Mouse (Mus musculus) embryonic facial prominence, embryonic 10.5 days (tissue): ENCODE measurements at regions not wholly inside any gene's neighbourhood (a gene's known extent, or its start where the extent isn't known, plus 50 kb on each side); places are given as distances from the start of the nearest gene placed in this dataset.
A peak's percentile ranks its signal among the peaks of the same experiment; 100 is the strongest.
"Not testable (repeated sequence)": the region's sequence is repeated elsewhere in the genome, so short reads cannot be mapped to it uniquely, and the experiment has no call there.

ENCODE experiments used
- DNase-seq: peaks from one replicate; pipeline ENCODE4 v3.0.0-alpha.2; 2017; ENCODE audit warnings: low spot score
- H3K27ac ChIP-seq: fragments of 300-500 bp; sonication (generic); replicated peaks from 2 replicates; pipeline ENCODE4 v1.5.1; 2016; ENCODE audit warnings: mild to moderate bottlenecking
- H3K27me3 ChIP-seq: fragments of 300-500 bp; sonication (generic); replicated peaks from 2 replicates; pipeline ENCODE4 v1.6.1; 2016; ENCODE audit warnings: low read depth, mild to moderate bottlenecking; ENCODE audit not compliant: poor library complexity, severe bottlenecking
- H3K36me3 ChIP-seq: fragments of 300-500 bp; sonication (generic); replicated peaks from 2 replicates; pipeline ENCODE4 v1.6.1; 2016; ENCODE audit warnings: mild to moderate bottlenecking, moderate library complexity
- H3K4me1 ChIP-seq: fragments of 300-500 bp; sonication (generic); 2 replicates; pipeline ENCODE4 v1.6.1; 2016
- H3K4me3 ChIP-seq: fragments of 300-500 bp; sonication (generic); 2 replicates; pipeline ENCODE4 v1.5.1; 2016; ENCODE audit warnings: mild to moderate bottlenecking, moderate library complexity
- H3K9me3 ChIP-seq: fragments of 300-500 bp; sonication (generic); 2 replicates; pipeline ENCODE4 v1.6.1; 2016; ENCODE audit warnings: mild to moderate bottlenecking
- WGBS: fragments of 180-500 bp; shearing (Covaris S2); methylation state at CpG from one replicate; pipeline ENCODE4 v1.1.7; 2016; 5-methylcytosine and 5-hydroxymethylcytosine counted together

- WGBS: 38% methylated on average over 1 of the region's 1 CpGs
- no peak for DNase-seq
- H3K27me3 ChIP-seq: no peaks in the 10 kb centered on the region
- no peaks in the 10 kb centered on the region for H3K9me3 ChIP-seq
- H3K36me3 ChIP-seq: no peaks in the 10 kb centered on the region
- no peak overlapping the region for H3K27ac ChIP-seq
- H3K4me1 ChIP-seq: no peaks in the 10 kb centered on the region
- no peak overlapping the region for H3K4me3 ChIP-seq
These were observed 106.5 kb downstream of the Tmem121 start for GRCm38 (mm10) chr12:113292029-113292809.

GRCm38 (mm10) chr12:113295924-113296323 lies 110.2 kb downstream of the Tmem121 start:
- no peaks in the 10 kb centered on the region for H3K4me1 ChIP-seq
- WGBS: 89% methylated on average over 2 of the region's 2 CpGs
- H3K27me3 ChIP-seq: no peaks in the 10 kb centered on the region
- no peaks in the 10 kb centered on the region for H3K9me3 ChIP-seq
- no peaks in the 10 kb centered on the region for H3K36me3 ChIP-seq
- no peak for DNase-seq
- H3K4me3 ChIP-seq: no peak overlapping the region
- H3K27ac ChIP-seq: no peak overlapping the region

GRCm38 (mm10) chr12:113305973-113306372 lies 120.2 kb downstream of the Tmem121 start:
- WGBS: 81% methylated on average over 1 of the region's 1 CpGs
- no peaks in the 10 kb centered on the region for H3K4me1 ChIP-seq
- H3K27ac ChIP-seq: no peak overlapping the region
- no peaks in the 10 kb centered on the region for H3K27me3 ChIP-seq
- DNase-seq: no peak
- H3K36me3 ChIP-seq: no peaks in the 10 kb centered on the region
- H3K9me3 ChIP-seq: no peaks in the 10 kb centered on the region
- no peak overlapping the region for H3K4me3 ChIP-seq

GRCm38 (mm10) chr12:113313319-113313718 lies 127.6 kb downstream of the Tmem121 start:
- no peaks in the 10 kb centered on the region for H3K9me3 ChIP-seq
- no peaks in the 10 kb centered on the region for H3K27me3 ChIP-seq
- peaks cover 5% of the 10 kb centered on the region; the same call in 1 of the 2 replicates for H3K4me1 ChIP-seq
- WGBS: 50% methylated on average over 3 of the region's 3 CpGs
- H3K27ac ChIP-seq: no peak overlapping the region
- no peaks in the 10 kb centered on the region for H3K36me3 ChIP-seq
- no peak overlapping the region for H3K4me3 ChIP-seq
- DNase-seq: peak; percentile 11

- no peaks in the 10 kb centered on the region for H3K36me3 ChIP-seq
- H3K27ac ChIP-seq: no peak overlapping the region
- no peak overlapping the region for H3K4me3 ChIP-seq
- WGBS: 92% methylated on average over 4 of the region's 4 CpGs
- H3K4me1 ChIP-seq: peaks cover 5% of the 10 kb centered on the region; the same call in 1 of the 2 replicates
- H3K9me3 ChIP-seq: no peaks in the 10 kb centered on the region
- no peak for DNase-seq
- no peaks in the 10 kb centered on the region for H3K27me3 ChIP-seq
These were observed 128.9 kb downstream of the Tmem121 start for GRCm38 (mm10) chr12:113314624-113315023.

- Histone ChIP-seq H3K4me3 (no peak overlapping the region), H3K36me3 (no peaks in the 10 kb centered on the region), H3K4me1 (no peaks in the 10 kb centered on the region), H3K27ac (no peak overlapping the region), H3K9me3 (no peaks in the 10 kb centered on the region), H3K27me3 (no peaks in the 10 kb centered on the region)
- WGBS: 86% methylated on average over 9 of the region's 9 CpGs
- DNase-seq: no peak
These were observed 135.4 kb downstream of the Tmem121 start for GRCm38 (mm10) chr12:113321086-113321485.

GRCm38 (mm10) chr12:113322173-113322572 lies 136.4 kb downstream of the Tmem121 start:
- H3K9me3 ChIP-seq: no peaks in the 10 kb centered on the region
- WGBS: 90% methylated on average over 2 of the region's 2 CpGs
- DNase-seq: no peak
- no peaks in the 10 kb centered on the region for H3K4me1 ChIP-seq
- no peak overlapping the region for H3K27ac ChIP-seq
- no peak overlapping the region for H3K4me3 ChIP-seq
- no peaks in the 10 kb centered on the region for H3K36me3 ChIP-seq
- no peaks in the 10 kb centered on the region for H3K27me3 ChIP-seq

GRCm38 (mm10) chr12:113327851-113328250 lies 142.1 kb downstream of the Tmem121 start:
- 89% methylated on average over 5 of the region's 5 CpGs for WGBS
- Histone ChIP-seq H3K9me3 (no peaks in the 10 kb centered on the region), H3K4me3 (no peak overlapping the region), H3K4me1 (no peaks in the 10 kb centered on the region), H3K36me3 (no peaks in the 10 kb centered on the region), H3K27ac (no peak overlapping the region), H3K27me3 (no peaks in the 10 kb centered on the region)
- DNase-seq: no peak

- no peak for DNase-seq
- WGBS: 83% methylated on average over 6 of the region's 6 CpGs
- Histone ChIP-seq H3K36me3 (no peaks in the 10 kb centered on the region), H3K9me3 (no peaks in the 10 kb centered on the region), H3K4me3 (no peak overlapping the region), H3K27ac (no peak overlapping the region), H3K27me3 (no peaks in the 10 kb centered on the region), H3K4me1 (no peaks in the 10 kb centered on the region)
These were observed 144.5 kb downstream of the Tmem121 start for GRCm38 (mm10) chr12:113330266-113330665.

- Histone ChIP-seq H3K27ac (no peak overlapping the region), H3K27me3 (no peaks in the 10 kb centered on the region), H3K4me1 (no peaks in the 10 kb centered on the region), H3K4me3 (no peak overlapping the region), H3K9me3 (no peaks in the 10 kb centered on the region), H3K36me3 (no peaks in the 10 kb centered on the region)
- no peak for DNase-seq
- 83% methylated on average over 3 of the region's 3 CpGs for WGBS
These were observed 146.5 kb downstream of the Tmem121 start for GRCm38 (mm10) chr12:113332226-113332625.

- H3K9me3 ChIP-seq: no peaks in the 10 kb centered on the region
- DNase-seq: no peak
These were observed 147.7 kb downstream of the Tmem121 start for GRCm38 (mm10) chr12:113333399-113333798.

GRCm38 (mm10) chr12:113333853-113334252 lies 148.1 kb downstream of the Tmem121 start:
- H3K4me3 ChIP-seq, DNase-seq, H3K27me3 ChIP-seq, H3K27ac ChIP-seq, H3K36me3 ChIP-seq, H3K9me3 ChIP-seq, H3K4me1 ChIP-seq: not testable (repeated sequence)
- WGBS: 87% methylated on average over 3 of the region's 3 CpGs

More at GRCm38 (mm10) chr12:113333399-113333798, 147.7 kb downstream of the Tmem121 start:
- H3K36me3 ChIP-seq: no peaks in the 10 kb centered on the region
- no peaks in the 10 kb centered on the region for H3K27me3 ChIP-seq
- no peaks in the 10 kb centered on the region for H3K4me1 ChIP-seq
- no peak overlapping the region for H3K4me3 ChIP-seq
- no peak overlapping the region for H3K27ac ChIP-seq

- no peaks in the 10 kb centered on the region for H3K4me1 ChIP-seq
- no peak overlapping the region for H3K27ac ChIP-seq
- DNase-seq: no peak
- 58% methylated on average over 3 of the region's 3 CpGs for WGBS
- no peaks in the 10 kb centered on the region for H3K9me3 ChIP-seq
- H3K36me3 ChIP-seq: no peaks in the 10 kb centered on the region
- H3K27me3 ChIP-seq: no peaks in the 10 kb centered on the region
- no peak overlapping the region for H3K4me3 ChIP-seq
These were observed 151.5 kb downstream of the Tmem121 start for GRCm38 (mm10) chr12:113337271-113337670.
